Mouse (Mus musculus) cerebellum, adult 11-12 months (tissue): ENCODE measurements around the gene Camk2g.
A peak's percentile ranks its signal among the peaks of the same experiment; 100 is the strongest.

Source experiments
- DNase-seq: peaks from one replicate; pipeline ENCODE4 v3.0.0; 2022

Gene Camk2g

DNA sequence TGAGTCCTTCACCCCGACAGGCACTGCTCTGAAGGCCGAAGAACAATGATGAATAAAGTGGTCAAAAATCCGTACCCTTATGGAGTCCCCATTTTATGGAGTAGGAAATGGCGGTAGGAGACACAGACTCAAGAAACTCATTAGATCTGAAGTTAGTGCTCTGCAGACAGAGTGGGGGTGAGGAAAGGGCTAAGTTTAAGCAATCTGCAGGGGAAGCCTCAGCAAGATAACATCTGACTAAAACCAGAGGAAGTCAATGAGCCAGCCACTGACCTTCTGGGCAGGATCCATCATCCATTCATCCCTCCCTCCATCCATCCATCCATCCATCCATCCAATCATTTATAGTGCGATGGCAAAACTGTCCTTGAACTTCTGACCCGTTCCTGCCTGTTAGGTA lies 10.4 kb downstream of the Camk2g start:
- no peak for DNase-seq

DNA sequence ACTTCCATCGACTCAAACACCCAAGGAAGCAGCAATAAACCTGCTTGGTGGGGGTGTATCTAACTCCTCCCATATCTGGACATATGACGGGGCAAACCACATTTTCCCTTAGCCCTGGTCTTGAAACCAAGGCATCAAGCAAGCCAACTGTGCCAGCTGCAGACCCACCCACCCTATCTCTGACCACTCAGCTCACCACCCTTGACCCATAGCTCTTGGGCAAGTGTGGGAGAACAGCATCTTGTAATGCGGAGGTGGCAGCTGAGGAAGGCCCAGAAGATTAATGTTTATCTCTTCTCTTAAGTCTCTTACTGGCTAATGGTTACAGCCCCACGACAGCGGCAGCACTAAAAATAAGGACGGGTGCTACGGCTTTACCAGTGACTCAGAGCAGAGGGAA lies 11.0 kb downstream of the Camk2g start:
- DNase-seq = no peak

DNA sequence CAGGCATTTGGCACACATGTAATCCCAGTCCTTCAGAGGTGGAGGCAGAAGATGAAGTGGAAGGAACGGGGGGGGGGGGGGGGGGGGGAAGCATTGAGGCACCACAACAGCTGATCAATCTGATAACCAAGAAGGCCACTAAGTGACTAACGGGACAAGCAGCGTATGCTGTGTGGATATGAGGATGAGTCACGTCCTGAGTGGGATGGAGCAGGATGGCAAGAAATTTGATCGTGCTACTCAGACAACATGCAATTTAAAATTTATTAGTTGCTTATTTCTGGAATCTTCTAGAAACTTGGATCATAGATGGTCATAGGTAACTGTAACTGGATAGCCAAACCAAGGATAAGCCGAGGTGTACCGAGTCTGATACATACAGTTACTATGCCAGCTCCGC lies 13.7 kb downstream of the Camk2g start:
- no peak for DNase-seq

GRCm38 (mm10) chr14:20778496-20778895 lies 15.4 kb downstream of the Camk2g start:
- no peak for DNase-seq

DNA sequence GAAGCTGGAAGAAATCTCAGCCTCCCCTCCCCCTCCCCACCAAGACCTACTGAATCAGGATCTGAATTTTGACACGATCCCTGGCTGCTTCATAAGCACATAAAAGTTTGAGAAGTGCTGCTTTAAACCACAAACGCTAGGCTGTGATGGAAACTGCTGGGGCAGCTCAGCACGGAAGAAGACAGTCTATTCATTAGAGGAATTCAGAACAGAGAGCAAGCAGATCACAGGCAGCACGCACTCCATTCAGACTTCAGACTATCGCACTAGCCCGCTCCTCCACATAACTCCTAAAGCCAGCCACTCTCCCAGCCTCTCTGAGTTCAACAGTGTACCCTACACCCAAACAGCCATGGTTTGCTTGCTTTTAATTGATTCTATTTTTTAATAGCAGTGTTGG lies 18.2 kb downstream of the Camk2g start:
- no peak for DNase-seq

- DNase-seq = no peak
Measured at GRCm38 (mm10) chr14:20773410-20773809, 20.5 kb downstream of the Camk2g start.

DNA sequence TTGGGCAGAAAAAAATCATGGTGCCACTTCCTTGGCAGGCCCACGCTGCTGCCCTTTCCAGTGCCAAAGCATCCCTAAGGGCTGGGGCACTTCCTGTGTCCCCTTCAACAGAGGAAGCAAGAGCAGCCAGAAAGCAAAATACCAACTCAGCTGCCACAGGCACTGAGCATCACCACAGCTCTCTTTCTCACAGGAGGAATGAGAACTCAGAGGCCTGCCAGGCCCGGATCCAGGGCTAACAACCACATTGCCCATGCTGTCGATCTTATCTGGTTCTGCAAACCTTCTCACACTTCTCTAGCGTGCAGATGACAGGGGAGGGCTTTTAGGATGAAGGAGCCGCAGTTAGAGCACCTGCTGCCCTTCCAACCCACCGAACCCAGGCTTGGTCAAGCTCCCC lies 21.1 kb downstream of the Camk2g start:
- DNase-seq = no peak

DNA sequence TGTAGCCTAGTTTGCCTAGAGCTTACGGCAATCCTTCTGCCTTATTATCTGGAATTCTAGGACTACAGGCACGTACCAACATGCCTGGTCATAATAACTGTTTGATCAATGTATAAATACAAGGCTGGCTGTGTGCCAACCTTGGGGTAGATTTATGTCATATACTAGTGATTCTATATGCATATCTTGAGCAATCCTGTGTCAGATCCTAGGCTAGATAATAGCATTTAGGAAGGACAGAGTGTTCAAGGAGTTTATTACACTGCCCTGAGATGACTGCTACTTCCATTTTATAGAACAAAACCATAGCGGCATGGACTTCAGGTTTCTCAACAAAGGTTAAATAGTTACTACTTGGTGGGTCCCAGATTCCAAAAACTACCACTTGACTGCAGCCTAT lies 21.9 kb downstream of the Camk2g start:
- no peak for DNase-seq

DNA sequence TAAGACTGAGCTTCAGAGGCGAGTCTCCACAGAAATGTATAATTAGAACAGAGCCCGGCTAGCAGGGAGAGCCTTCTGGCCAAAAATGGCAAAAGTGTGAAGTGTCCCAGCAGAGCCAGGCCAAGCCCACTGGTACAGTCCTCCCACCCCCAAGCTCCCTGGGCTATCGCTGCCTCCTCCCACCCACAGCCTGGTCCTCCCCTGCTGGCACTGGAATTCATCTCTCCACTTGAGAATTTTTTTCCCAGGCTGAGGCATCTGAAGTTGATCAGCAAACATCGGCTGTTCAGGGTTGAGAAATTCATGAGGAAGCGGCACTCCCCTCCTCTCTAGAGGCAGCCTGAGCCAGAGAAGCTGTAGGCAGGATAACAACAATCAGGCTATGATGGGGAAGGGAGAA lies 25.3 kb downstream of the Camk2g start:
- no peak for DNase-seq

GRCm38 (mm10) chr14:20767936-20768335 lies 26.0 kb downstream of the Camk2g start:
- DNase-seq = no peak

DNA sequence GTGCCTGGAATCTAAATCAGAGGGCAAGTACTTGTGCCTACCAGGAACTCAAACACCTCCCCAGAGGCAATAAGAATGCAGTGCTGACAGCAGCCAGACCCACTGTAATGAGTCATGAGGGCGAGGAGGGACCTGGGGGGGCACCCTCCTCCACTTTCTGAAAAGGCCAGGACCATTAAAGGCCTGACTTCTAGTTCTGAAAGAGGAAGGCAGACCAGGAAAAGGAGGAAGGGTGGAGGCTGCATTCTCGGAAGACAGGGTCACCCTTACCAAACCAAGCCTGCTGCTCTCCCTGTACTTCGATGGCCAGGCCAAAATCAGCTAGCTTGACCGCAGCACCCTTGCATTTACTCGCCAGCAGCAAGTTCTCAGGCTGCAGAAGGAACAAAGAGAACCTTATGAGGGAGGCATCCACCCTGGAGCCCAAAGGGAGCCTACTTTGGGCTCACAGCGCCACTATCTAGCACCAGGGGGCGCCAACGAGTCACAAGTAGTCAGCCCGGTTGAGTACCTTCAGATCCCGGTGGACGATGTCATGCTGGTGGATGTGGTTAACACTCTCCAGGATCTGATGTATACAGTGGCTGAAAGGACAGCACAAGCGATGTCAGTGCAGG lies 28.1 kb downstream of the Camk2g start:
- peak; percentile 76 for DNase-seq

DNA sequence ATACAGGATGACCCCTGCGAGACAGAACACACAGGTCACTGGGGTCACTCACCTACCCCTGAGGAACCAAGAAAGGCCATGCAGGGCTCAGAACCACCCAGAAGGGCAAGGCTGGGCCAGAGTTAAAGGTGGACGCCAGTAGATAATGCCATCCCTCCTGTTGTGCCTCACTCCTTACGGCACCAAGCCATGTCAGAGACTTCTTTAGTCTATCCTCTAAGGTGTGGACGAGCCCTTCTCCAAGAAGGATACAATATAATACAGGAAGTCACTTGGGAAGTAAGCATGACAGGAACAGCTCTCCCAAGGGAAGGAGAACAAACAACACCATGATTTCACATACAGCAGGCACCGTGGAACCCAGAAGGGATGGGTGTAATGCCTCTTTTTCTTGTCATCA lies 28.9 kb downstream of the Camk2g start:
- no peak for DNase-seq

- no peak for DNase-seq
Measured at GRCm38 (mm10) chr14:20758768-20759435, 35.0 kb downstream of the Camk2g start.

DNA sequence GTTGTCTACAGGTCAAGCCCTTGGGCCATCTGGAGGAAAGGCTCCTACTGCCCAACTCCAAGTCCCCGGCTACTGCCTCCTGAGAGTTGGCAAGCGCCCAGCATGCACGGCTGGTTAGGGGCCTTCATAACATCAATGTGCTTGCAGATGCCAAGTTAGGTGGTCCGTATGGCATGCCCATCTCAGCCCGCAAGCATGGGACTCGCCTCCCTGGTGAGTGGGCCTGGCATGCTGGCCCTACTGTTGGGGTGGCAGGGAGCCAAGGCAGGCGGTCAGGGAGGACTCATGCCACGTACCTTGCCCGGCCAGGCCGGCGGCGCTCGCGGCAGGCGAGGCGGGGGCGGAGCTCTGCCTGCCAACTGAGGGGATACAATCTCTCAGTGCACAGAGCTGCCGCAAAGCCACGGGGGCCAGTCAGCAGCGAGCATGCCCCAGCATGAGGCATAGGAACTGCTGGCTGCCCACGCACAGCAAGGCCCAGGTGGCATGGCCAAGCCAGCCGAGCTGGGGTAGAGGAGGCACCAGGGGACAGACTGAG lies 36.4 kb downstream of the Camk2g start:
- peak; percentile 94 for DNase-seq

- no peak for DNase-seq
Measured at GRCm38 (mm10) chr14:20753792-20754191, 40.1 kb downstream of the Camk2g start.

DNA sequence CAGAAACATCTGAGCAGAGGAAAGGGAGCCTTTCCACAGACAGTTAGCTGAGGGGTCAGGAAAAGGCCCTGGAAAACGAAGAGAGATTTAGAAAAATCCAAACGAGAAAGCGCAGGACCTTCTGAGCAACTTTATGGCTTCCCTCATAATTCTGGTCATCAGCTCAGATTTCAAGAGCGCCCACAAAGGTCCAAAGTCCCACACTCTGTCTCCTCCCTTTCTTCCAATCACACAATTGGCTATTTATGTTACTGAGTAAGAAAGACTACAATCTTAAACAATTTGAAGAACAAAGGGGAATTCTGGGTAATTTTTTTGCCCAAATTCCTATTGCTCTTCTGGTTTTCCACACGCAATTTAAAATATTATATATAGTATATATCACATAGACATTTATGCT lies 43.4 kb downstream of the Camk2g start:
- DNase-seq = no peak

- no peak for DNase-seq
Measured at GRCm38 (mm10) chr14:20749494-20750051, 44.3 kb downstream of the Camk2g start.

- DNase-seq = no peak
Measured at GRCm38 (mm10) chr14:20748388-20748787, 45.5 kb downstream of the Camk2g start.

DNA sequence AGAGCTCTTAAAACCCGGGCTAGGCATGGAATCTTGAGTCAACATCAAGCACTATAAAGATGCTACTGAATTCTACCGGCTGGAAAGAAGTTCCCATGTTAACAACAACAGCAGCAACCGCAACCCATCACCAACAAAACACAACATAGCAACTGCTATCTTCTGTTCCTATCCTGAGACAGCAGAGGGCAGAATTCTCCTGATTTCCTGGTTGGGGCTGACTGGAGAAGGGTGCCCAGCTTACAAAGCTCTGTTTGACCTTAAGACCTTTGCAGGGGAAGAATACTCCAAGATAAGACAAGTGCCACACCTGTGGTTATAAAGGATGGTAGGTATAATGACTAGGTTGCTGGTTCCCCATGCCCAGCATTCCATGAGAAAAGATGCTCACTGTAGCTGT lies 47.0 kb downstream of the Camk2g start:
- DNase-seq = no peak

DNA sequence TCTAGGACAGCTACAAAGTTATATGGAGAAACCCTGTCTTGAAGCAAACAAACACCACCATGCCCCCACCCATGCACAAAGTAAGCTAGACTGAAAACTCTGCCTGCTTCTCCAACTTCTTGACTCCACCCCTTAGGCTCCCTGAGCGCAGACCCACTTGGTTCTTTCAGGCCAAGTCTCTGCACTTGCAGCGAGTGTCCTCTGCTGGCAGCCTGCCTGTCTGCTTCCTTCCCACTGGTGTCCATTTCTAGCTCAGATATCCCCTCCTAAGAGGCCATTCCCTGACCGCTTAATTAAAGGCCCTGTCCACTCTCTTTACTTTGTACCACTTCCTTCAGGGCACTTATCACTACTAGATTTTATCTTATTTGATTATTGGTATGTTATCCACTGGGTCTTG lies 50.3 kb downstream of the Camk2g start:
- no peak for DNase-seq

- no peak for DNase-seq
Measured at GRCm38 (mm10) chr14:20741301-20741700, 52.6 kb downstream of the Camk2g start.

GRCm38 (mm10) chr14:20738511-20738910 lies 55.4 kb downstream of the Camk2g start:
- DNase-seq = no peak

DNA sequence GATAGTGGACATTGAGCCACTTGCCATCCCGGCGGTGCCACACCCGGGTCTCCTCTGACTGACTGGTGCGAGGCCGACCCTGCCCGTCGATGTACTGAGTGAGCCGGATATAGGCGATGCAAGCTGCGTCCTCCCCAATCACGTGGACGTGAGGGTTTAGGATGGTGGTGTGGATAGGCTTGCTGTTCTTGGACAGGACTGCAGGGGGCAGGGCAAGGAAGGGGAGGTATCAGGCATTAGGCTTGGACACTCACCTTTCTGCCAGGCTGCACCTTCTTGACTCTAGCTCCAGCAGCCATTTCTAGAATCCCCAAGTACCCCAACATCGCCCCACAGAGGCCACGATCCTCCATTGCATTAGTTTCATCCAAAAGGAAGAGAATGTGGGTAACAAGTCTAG lies 56.6 kb downstream of the Camk2g start:
- DNase-seq = peak; percentile 67

- no peak for DNase-seq
Measured at GRCm38 (mm10) chr14:20735892-20736390, 57.9 kb downstream of the Camk2g start.
